11 mouse cellular contexts compared by ENCODE assay signal in the genomic region with DNA sequence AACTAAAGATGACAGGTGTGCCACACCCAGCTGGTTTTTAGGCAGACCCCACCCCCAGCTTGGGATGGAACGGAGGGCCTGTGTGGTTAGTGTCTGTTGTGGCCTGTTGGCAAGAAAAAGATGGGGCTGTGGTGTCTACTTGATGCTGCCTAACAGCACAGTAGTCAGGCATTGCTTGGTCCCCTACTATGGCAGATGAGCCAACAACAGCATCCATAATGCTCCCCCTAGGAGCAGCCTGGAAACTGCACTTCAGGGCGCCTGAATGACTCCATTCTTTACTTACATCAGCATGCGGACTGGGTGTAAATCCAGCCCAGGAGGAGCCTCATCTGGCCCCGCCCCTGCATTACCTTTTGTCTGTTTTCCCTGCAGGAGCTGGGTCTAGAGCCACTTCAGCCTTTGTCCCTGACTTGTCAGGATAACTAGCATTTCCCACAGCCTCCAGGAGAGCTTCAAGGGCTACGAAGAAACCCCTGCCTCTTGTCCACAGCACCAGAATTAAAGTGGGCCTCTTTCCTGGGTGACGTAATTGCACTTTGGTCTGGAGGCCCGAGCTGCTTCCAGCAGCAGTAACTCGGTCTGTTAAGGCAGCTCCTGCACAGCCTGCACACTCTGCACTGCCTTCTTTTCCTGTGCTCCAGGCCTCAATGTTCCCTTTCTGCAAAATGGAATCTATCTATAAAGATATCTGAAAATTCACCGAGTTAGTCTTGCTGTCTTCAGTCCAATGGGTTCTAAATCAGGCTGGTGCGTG.
DNase-seq lines count a peak whose midpoint lies in the region; ATAC-seq lines count a peak whose summit lies in the region.
"Had no signal": no experiment of that assay in that cellular context is flagged by ENCODE, and none has a peak within 500 bp of the region (broad histone marks: within the 10 kb centered on the region; RNA-seq: fewer than 3 reads in every experiment).

No protein-coding gene starts in this region.

- H3K4me2 ChIP-seq in hindbrain, embryonic 13.5 days: no peak overlapping the region
- no peak overlapping the region for H3K4me2 ChIP-seq in neural tube, embryonic 11.5 days (ENCODE audit: low read depth)
- H3K4me2 ChIP-seq in kidney, embryonic 14.5 days (replicated peaks; ENCODE audit: low read depth, low read length): no peak overlapping the region
- H3K4me2 ChIP-seq: embryonic facial prominence, embryonic 12.5 days; heart, embryonic 15.5 days had no signal

- H3K9ac ChIP-seq in hindbrain, embryonic 13.5 days: no peak overlapping the region
- no peak overlapping the region for H3K9ac ChIP-seq in neural tube, embryonic 11.5 days (ENCODE audit: low read length)
- H3K9ac ChIP-seq in kidney, embryonic 14.5 days (ENCODE audit: low read depth, low read length): no peak overlapping the region
- H3K9ac ChIP-seq: embryonic facial prominence, embryonic 12.5 days; heart, embryonic 15.5 days had no signal

- WGBS in hindbrain, embryonic 13.5 days: 23% methylated on average over 10 of the region's 10 CpGs
- WGBS in neural tube, embryonic 11.5 days: 21% methylated on average over 10 of the region's 10 CpGs
- 38% methylated on average over 10 of the region's 10 CpGs for WGBS in kidney, embryonic 14.5 days

- 0 out of 2 replicates have a peak, but pooled peaks have one; percentile 14 for ATAC-seq in hindbrain, embryonic 13.5 days (ENCODE audit: low FRiP score)
- ATAC-seq in neural tube, embryonic 11.5 days (ENCODE audit: insufficient read depth, low FRiP score, low TSS enrichment): peak; percentile 60
- ATAC-seq in frontal cortex, adult (ENCODE audit: low TSS enrichment): no peak
- ATAC-seq in kidney, embryonic 14.5 days (ENCODE audit: low FRiP score, low TSS enrichment): no peak

- DNase-seq in CD8-positive naive resting alpha-beta T cell, adult 2 months (ENCODE audit: low read depth in 2 of 2, low spot score in 2 of 2): peak; percentile 47 to 56
- DNase-seq in T-cell, adult 2 months (ENCODE audit: low spot score): peak; percentile 74
- DNase-seq in neural tube, embryonic 11.5 days (ENCODE audit: low spot score): peak; percentile 70
- no peak for DNase-seq in gastrocnemius, postnatal 25 days
- no peak for DNase-seq in left cerebral cortex, postnatal 14 days (ENCODE audit: low spot score in 2 of 2)
- DNase-seq: adrenal gland, postnatal 10 days had no signal

- no peak overlapping the region for H3K27ac ChIP-seq in hindbrain, embryonic 13.5 days
- H3K27ac ChIP-seq in neural tube, embryonic 11.5 days (ENCODE audit: low read depth, low read length): peak overlapping the region; percentile 31; the same call in 1 of the 2 replicates
- no peak overlapping the region for H3K27ac ChIP-seq in kidney, embryonic 14.5 days (ENCODE audit: low read depth, low read length)
- H3K27ac ChIP-seq: embryonic facial prominence, embryonic 12.5 days; heart, embryonic 15.5 days had no signal

- H3K9me3 ChIP-seq in hindbrain, embryonic 13.5 days: no peaks in the 10 kb centered on the region
- H3K9me3 ChIP-seq in neural tube, embryonic 11.5 days (ENCODE audit: control insufficient read depth, low read length): no peaks in the 10 kb centered on the region
- H3K9me3 ChIP-seq in kidney, embryonic 14.5 days (ENCODE audit: control insufficient read depth, low read length): no peaks in the 10 kb centered on the region
- H3K9me3 ChIP-seq: embryonic facial prominence, embryonic 12.5 days; heart, embryonic 15.5 days had no signal

- H3K4me1 ChIP-seq in hindbrain, embryonic 13.5 days (replicated peaks): peaks cover 17% of the 10 kb centered on the region
- H3K4me1 ChIP-seq in neural tube, embryonic 11.5 days (ENCODE audit: control insufficient read depth, insufficient read depth, low read length): peaks cover 10% of the 10 kb centered on the region
- H3K4me1 ChIP-seq in kidney, embryonic 14.5 days (ENCODE audit: control insufficient read depth, insufficient read depth, low read length): 0 out of 2 replicates have a peak, but pooled peaks cover 4% of the 10 kb centered on the region

- intact Hi-C loops in left cerebral cortex, postnatal 14 days (cut with DNase I): loop anchor here (10.0 kb wide), 1 partner anchor 715 kb away; no protein-coding TSS in a partner anchor

- H3K4me3 ChIP-seq in hindbrain, embryonic 13.5 days: no peak overlapping the region
- no peak overlapping the region for H3K4me3 ChIP-seq in neural tube, embryonic 11.5 days (ENCODE audit: low read depth, low read length)
- H3K4me3 ChIP-seq in kidney, embryonic 14.5 days (ENCODE audit: low read length): no peak overlapping the region
- H3K4me3 ChIP-seq: embryonic facial prominence, embryonic 12.5 days; heart, embryonic 15.5 days had no signal

- 0 out of 2 replicates have a peak, but pooled peaks cover 6% of the 10 kb centered on the region for H3K27me3 ChIP-seq in hindbrain, embryonic 13.5 days
- no peaks in the 10 kb centered on the region for H3K27me3 ChIP-seq in neural tube, embryonic 11.5 days (ENCODE audit: control insufficient read depth, insufficient read depth, low read length)
- H3K27me3 ChIP-seq in kidney, embryonic 14.5 days (ENCODE audit: control insufficient read depth, insufficient read depth, low read length): no peaks in the 10 kb centered on the region
- H3K27me3 ChIP-seq: embryonic facial prominence, embryonic 12.5 days had no signal

- H3K36me3 ChIP-seq in hindbrain, embryonic 13.5 days: no peaks in the 10 kb centered on the region
- H3K36me3 ChIP-seq in neural tube, embryonic 11.5 days (ENCODE audit: control insufficient read depth, insufficient read depth, low read length): no peaks in the 10 kb centered on the region
- no peaks in the 10 kb centered on the region for H3K36me3 ChIP-seq in kidney, embryonic 14.5 days (ENCODE audit: control insufficient read depth, insufficient read depth, low read length)
- H3K36me3 ChIP-seq: embryonic facial prominence, embryonic 12.5 days; heart, embryonic 15.5 days had no signal

Comparison
In these comparisons a context has a peak if more than half of its experiments do, and no peak if none do; other contexts are left out.
1. DNase-seq: peak in CD8-positive naive resting alpha-beta T cell, adult 2 months (2 of 2), T-cell, adult 2 months (single experiment) and neural tube, embryonic 11.5 days (single experiment); none in gastrocnemius, postnatal 25 days (single experiment) and left cerebral cortex, postnatal 14 days (0 of 2).
2. ATAC-seq: peak in hindbrain, embryonic 13.5 days (single experiment) and neural tube, embryonic 11.5 days (single experiment); none in frontal cortex, adult (single experiment) and kidney, embryonic 14.5 days (single experiment).